Mouse (Mus musculus) kidney, postnatal 25 days (tissue): ENCODE results near the gene Abtb2.

ENCODE experiments used
- DNase-seq, 2 experiments: peaks; one replicate each; pipeline ENCODE4 v3.0.0; 2021; ENCODE audit warnings: mixed read lengths in 2 of 2

Gene Abtb2

GRCm38 (mm10) chr2:103662121-103662520 is 96.0 kb downstream of the Abtb2 start:
- no peak for DNase-seq

- no peak for DNase-seq
Measured at GRCm38 (mm10) chr2:103664341-103664740, 98.2 kb downstream of the Abtb2 start.

- DNase-seq: peak; percentile 43 to 67
Measured at GRCm38 (mm10) chr2:103667962-103668815, 102.1 kb downstream of the Abtb2 start.

- DNase-seq: no peak
Measured at GRCm38 (mm10) chr2:103668939-103669338, 102.8 kb downstream of the Abtb2 start.

GRCm38 (mm10) chr2:103669561-103669960 is 103.5 kb downstream of the Abtb2 start:
- no peak for DNase-seq

- DNase-seq: peak; percentile 50 to 54
Measured at GRCm38 (mm10) chr2:103670276-103670680, 104.2 kb downstream of the Abtb2 start.

GRCm38 (mm10) chr2:103672573-103673119 is 106.5 kb downstream of the Abtb2 start:
- no peak for DNase-seq

GRCm38 (mm10) chr2:103673609-103674008 is 107.5 kb downstream of the Abtb2 start:
- no peak for DNase-seq

- no peak for DNase-seq
Measured at GRCm38 (mm10) chr2:103675391-103675790, 109.3 kb downstream of the Abtb2 start.

- DNase-seq: no peak
Measured at GRCm38 (mm10) chr2:103676808-103677207, 110.7 kb downstream of the Abtb2 start.

- no peak for DNase-seq
Measured at GRCm38 (mm10) chr2:103677614-103678369, 111.7 kb downstream of the Abtb2 start.

GRCm38 (mm10) chr2:103678433-103678832 is 112.3 kb downstream of the Abtb2 start:
- DNase-seq: peak in 1 of 2 experiments; percentile 22

GRCm38 (mm10) chr2:103680364-103681110 is 114.4 kb downstream of the Abtb2 start:
- DNase-seq: peak in 1 of 2 experiments; percentile 59

GRCm38 (mm10) chr2:103681149-103681548 is 115.0 kb downstream of the Abtb2 start:
- DNase-seq: no peak

- DNase-seq: no peak
Measured at GRCm38 (mm10) chr2:103682261-103682722, 116.2 kb downstream of the Abtb2 start.

GRCm38 (mm10) chr2:103682927-103683442 is 116.9 kb downstream of the Abtb2 start:
- peak in 1 of 2 experiments; percentile 6 for DNase-seq

- no peak for DNase-seq
Measured at GRCm38 (mm10) chr2:103684431-103684830, 118.3 kb downstream of the Abtb2 start.

GRCm38 (mm10) chr2:103684926-103685577 is 118.9 kb downstream of the Abtb2 start:
- DNase-seq: no peak

- no peak for DNase-seq
Measured at GRCm38 (mm10) chr2:103685581-103685980, 119.5 kb downstream of the Abtb2 start.

- no peak for DNase-seq
Measured at GRCm38 (mm10) chr2:103687143-103687542, 121.0 kb downstream of the Abtb2 start.

GRCm38 (mm10) chr2:103687888-103688287 is 121.8 kb downstream of the Abtb2 start:
- DNase-seq: no peak

- DNase-seq: no peak
Measured at GRCm38 (mm10) chr2:103690425-103690824, 124.3 kb downstream of the Abtb2 start.
